Comparison of ENCODE assay signal across 27 mouse cellular contexts in the genomic region with DNA sequence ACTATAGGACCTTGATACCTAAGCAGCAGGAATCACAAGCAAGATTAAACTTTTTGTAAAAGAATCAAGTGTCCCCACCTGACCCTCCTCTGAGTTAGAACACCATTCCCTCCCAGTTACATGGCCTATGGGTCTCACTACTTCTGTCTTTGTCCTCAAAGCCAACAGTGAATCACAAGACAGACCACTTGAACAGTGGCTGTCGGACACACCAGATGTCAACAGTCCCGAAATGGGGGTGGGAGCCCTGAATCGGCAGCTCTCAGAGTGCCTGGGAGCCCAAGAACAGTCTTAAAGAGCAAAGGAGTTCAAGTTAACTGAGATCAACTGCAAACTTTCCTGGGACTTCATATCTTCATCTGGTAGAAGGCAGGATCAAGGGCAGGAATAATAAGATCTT. TPM values are rescaled to one million over a fixed set of nuclear protein-coding genes. Genes with fewer than 3 reads are reported as not detected.
DNase-seq lines count a peak whose midpoint lies in the region; ATAC-seq and TF ChIP-seq lines count a peak whose summit lies in the region.
"Had no signal": no experiment of that assay in that cellular context is flagged by ENCODE, and none has a peak within 500 bp of the region (broad histone marks: within the 10 kb centered on the region; RNA-seq: fewer than 3 reads in every experiment).

No protein-coding gene starts in this region.

- peaks cover 11% of the 10 kb centered on the region for H3K4me1 ChIP-seq in heart, adult 2 months (ENCODE audit: control insufficient read depth, insufficient read depth, low read length)
- H3K4me1 ChIP-seq in ES-Bruce4 (ENCODE audit: control insufficient read depth, insufficient read depth, low read length), result peaks cover 15% of the 10 kb centered on the region
- H3K4me1 ChIP-seq in heart, embryonic 13.5 days, result peaks cover 74% of the 10 kb centered on the region
- no peaks in the 10 kb centered on the region for H3K4me1 ChIP-seq in forebrain, postnatal 0 days (ENCODE audit: insufficient read depth)

- H3K79me2 ChIP-seq in heart, adult 2 months (replicated peaks; ENCODE audit: control insufficient read depth, insufficient read depth, low read length), result 0 out of 2 replicates have a peak, but pooled peaks cover 2% of the 10 kb centered on the region

- DNase-seq in heart, adult 2 months, result no peak
- no peak for DNase-seq in heart, adult 8-10 months (ENCODE audit: low spot score)
- DNase-seq in heart, postnatal 10 days, result peak; percentile 37 to 43
- DNase-seq in ovary, adult 18-20 months (ENCODE audit: low spot score), result no peak
- DNase-seq in forebrain, postnatal 0 days, result no peak
- DNase-seq: adrenal gland, adult 8-10 months; cerebellum, adult 11 months; cerebellum, adult 9-10 months; kidney, postnatal 14 days; right cerebral cortex, adult 18-20 months; spleen, adult 18-20 months; thymus, postnatal 14 days had no signal

- no peak for TF ChIP-seq EP300 in heart, adult 2 months (IDR thresholded peaks at IDR 0.05; ENCODE audit: insufficient read depth, low read depth, low read length)
- TF ChIP-seq EP300 in ES-Bruce4 (IDR thresholded peaks at IDR 0.05; ENCODE audit: insufficient read depth, low read depth, low read length), result no peak

- H3K27me3 ChIP-seq in heart, adult 2 months (ENCODE audit: control insufficient read depth, insufficient read depth, low read length), result no peaks in the 10 kb centered on the region
- no peaks in the 10 kb centered on the region for H3K27me3 ChIP-seq in ES-Bruce4 (ENCODE audit: control insufficient read depth, insufficient read depth, low read length, poor library complexity, severe bottlenecking)
- peaks cover 12% of the 10 kb centered on the region for H3K27me3 ChIP-seq in heart, embryonic 13.5 days (replicated peaks)
- H3K27me3 ChIP-seq in forebrain, postnatal 0 days (ENCODE audit: insufficient read depth, low read length), result no peaks in the 10 kb centered on the region
- H3K27me3 ChIP-seq: embryonic facial prominence, embryonic 13.5 days; limb, embryonic 13.5 days; liver, embryonic 15.5 days; lung, embryonic 15.5 days had no signal

- WGBS in heart, adult 2 months, result 59% methylated on average over 3 of the region's 3 CpGs
- WGBS in heart, embryonic 13.5 days, result 33% methylated on average over 3 of the region's 3 CpGs
- WGBS in forebrain, postnatal 0 days, result 91% methylated on average over 3 of the region's 3 CpGs

- no peak for TF ChIP-seq CTCF in heart, adult 2 months (IDR thresholded peaks at IDR 0.05)
- TF ChIP-seq CTCF in ES-Bruce4 (IDR thresholded peaks at IDR 0.05; ENCODE audit: low read depth, low read length), result no peak
- no peak for TF ChIP-seq CTCF in forebrain, postnatal 0 days (IDR thresholded peaks at IDR 0.05; ENCODE audit: low read depth)

- intact Hi-C loops in heart, adult 2 months (cut with DNase I), result no loop called here
- intact Hi-C loops in heart, postnatal 10 days (cut with DNase I), result loop anchor here (2.0 to 10.0 kb wide), 2 partner anchors 27 to 207 kb away; no protein-coding TSS in a partner anchor

- H3K9ac ChIP-seq in heart, adult 2 months (ENCODE audit: low read depth, low read length), result no peak overlapping the region
- peak overlapping the region; percentile 60 for H3K9ac ChIP-seq in ES-Bruce4 (ENCODE audit: low read depth, poor library complexity, severe bottlenecking)
- H3K9ac ChIP-seq in heart, embryonic 13.5 days, result 0 out of 2 replicates have a peak overlapping the region, but pooled peaks have one; percentile 57
- no peak overlapping the region for H3K9ac ChIP-seq in forebrain, postnatal 0 days
- H3K9ac ChIP-seq: embryonic facial prominence, embryonic 13.5 days; hindbrain, embryonic 14.5 days; limb, embryonic 13.5 days; liver, embryonic 15.5 days; lung, embryonic 15.5 days had no signal

- 0 out of 2 replicates have a peak, but pooled peaks cover under 1% of the 10 kb centered on the region for H3K9me3 ChIP-seq in ES-Bruce4 (replicated peaks; ENCODE audit: control insufficient read depth, insufficient read depth, low read length, poor library complexity, severe bottlenecking)
- H3K9me3 ChIP-seq in heart, embryonic 13.5 days, result no peaks in the 10 kb centered on the region
- H3K9me3 ChIP-seq in forebrain, postnatal 0 days (ENCODE audit: low read length), result no peaks in the 10 kb centered on the region
- H3K9me3 ChIP-seq: embryonic facial prominence, embryonic 13.5 days; forebrain, embryonic 10.5 days; limb, embryonic 13.5 days; liver, embryonic 15.5 days; lung, embryonic 15.5 days had no signal

- H3K36me3 ChIP-seq in heart, adult 2 months (ENCODE audit: control insufficient read depth, insufficient read depth, low read length), result peaks cover 3% of the 10 kb centered on the region
- H3K36me3 ChIP-seq in ES-Bruce4 (ENCODE audit: control insufficient read depth, insufficient read depth, low read length, poor library complexity, severe bottlenecking), result peaks cover 2% of the 10 kb centered on the region; the same call in 1 of the 2 replicates
- H3K36me3 ChIP-seq in heart, embryonic 13.5 days, result peaks cover 9% of the 10 kb centered on the region; the same call in 1 of the 2 replicates
- H3K36me3 ChIP-seq in forebrain, postnatal 0 days (ENCODE audit: insufficient read depth), result no peaks in the 10 kb centered on the region
- H3K36me3 ChIP-seq: embryonic facial prominence, embryonic 13.5 days; liver, embryonic 15.5 days; lung, embryonic 15.5 days had no signal

- H3K4me3 ChIP-seq in heart, adult 2 months, result no peak overlapping the region
- peak overlapping the region; percentile 23 for H3K4me3 ChIP-seq in ES-Bruce4 (ENCODE audit: low read depth, low read length)
- H3K4me3 ChIP-seq in heart, embryonic 13.5 days, result no peak overlapping the region
- no peak overlapping the region for H3K4me3 ChIP-seq in forebrain, postnatal 0 days (ENCODE audit: low read depth, low read length)
- H3K4me3 ChIP-seq: embryonic facial prominence, embryonic 13.5 days; forebrain, embryonic 10.5 days; layer of hippocampus, adult 2 months; left cerebral cortex, adult 2 months; limb, embryonic 13.5 days; liver, embryonic 15.5 days; lung, embryonic 15.5 days had no signal

- H3K27ac ChIP-seq in heart, adult 2 months, result peak overlapping the region; percentile 63
- H3K27ac ChIP-seq in ES-Bruce4 (ENCODE audit: insufficient read depth, low read length), result peak overlapping the region; percentile 91
- peak overlapping the region; percentile 48; the same call in 1 of the 2 replicates for H3K27ac ChIP-seq in heart, embryonic 13.5 days (replicated peaks)
- no peak overlapping the region for H3K27ac ChIP-seq in forebrain, postnatal 0 days (ENCODE audit: low read depth, low read length)
- H3K27ac ChIP-seq: embryonic facial prominence, embryonic 13.5 days; forebrain, embryonic 10.5 days; hindbrain, embryonic 14.5 days; layer of hippocampus, adult 2 months; left cerebral cortex, adult 2 months; limb, embryonic 13.5 days; liver, embryonic 15.5 days; lung, embryonic 15.5 days had no signal

- no peak for TF ChIP-seq POLR2A in heart, adult 2 months (IDR thresholded peaks at IDR 0.05; ENCODE audit: insufficient read depth, low read depth, low read length)
- TF ChIP-seq POLR2A in ES-Bruce4 (IDR thresholded peaks at IDR 0.05; ENCODE audit: insufficient read depth, low read length), result no peak

- no peak for ATAC-seq in heart, embryonic 13.5 days (ENCODE audit: extremely low read depth, insufficient number of reproducible peaks, low FRiP score, low TSS enrichment)
- no peak for ATAC-seq in forebrain, postnatal 0 days
- no peak for ATAC-seq in cerebellum, adult (ENCODE audit: insufficient number of reproducible peaks, low FRiP score, low TSS enrichment)
- ATAC-seq: forebrain, embryonic 16.5 days; intestine, postnatal 0 days; midbrain, embryonic 16.5 days had no signal

- H3K4me2 ChIP-seq in heart, embryonic 13.5 days, result peak overlapping the region; percentile 22
- H3K4me2 ChIP-seq in forebrain, postnatal 0 days (ENCODE audit: low read depth), result no peak overlapping the region
- H3K4me2 ChIP-seq: embryonic facial prominence, embryonic 13.5 days; hindbrain, embryonic 14.5 days; limb, embryonic 13.5 days; liver, embryonic 15.5 days; lung, embryonic 15.5 days; midbrain, embryonic 11.5 days had no signal

RNA-seq across cellular contexts. Expression of gene Slc25a13, which starts 5.0 kb away (rescaled TPM):
- total RNA-seq in heart, adult 2 months (2021), result 100 to 1,000 TPM; 121 to 146 TPM
- 45.5 and 79.1 TPM in 2 replicates for polyA plus RNA-seq in heart, adult 2 months (2012; rRNA removed)
- total RNA-seq in heart, adult 8-10 months (2022), result 100 to 1,000 TPM; 134 to 155 (median 137) TPM
- 89.0 and 89.8 TPM in 2 replicates for polyA plus RNA-seq in ES-Bruce4 (2011; ENCODE audit: insufficient read depth, insufficient read length, low read depth, missing spikeins)
- polyA plus RNA-seq in heart, embryonic 13.5 days (2015; fragmentation: Nextera tagmentation; extraction: Ambion mirVana), result 55.3 and 58.9 TPM in 2 replicates
- 10 to 100 TPM; 74.0 to 82.0 TPM for total RNA-seq in heart, postnatal 10 days (2021)
- total RNA-seq in forebrain, postnatal 0 days (2014; rRNA removed), result 2.3 and 5.2 TPM in 2 replicates
- 3.1 and 3.2 TPM in 2 replicates for polyA plus RNA-seq in forebrain, postnatal 0 days (2015; fragmentation: Nextera tagmentation; extraction: Ambion mirVana)

Comparison
In these comparisons a context has a peak if more than half of its experiments do, and no peak if none do; other contexts are left out.
1. DNase-seq: peak in heart, postnatal 10 days (2 of 2); none in heart, adult 2 months (0 of 2), heart, adult 8-10 months (single experiment), ovary, adult 18-20 months (single experiment) and forebrain, postnatal 0 days (single experiment).
2. H3K9ac ChIP-seq: peak in ES-Bruce4 (single experiment) and heart, embryonic 13.5 days (single experiment); none in heart, adult 2 months (single experiment) and forebrain, postnatal 0 days (single experiment).
3. RNA of gene Slc25a13, which starts 5.0 kb away (total RNA-seq): 121 to 146 TPM in heart, adult 2 months, 134 to 155 TPM in heart, adult 8-10 months and 74.0 to 82.0 TPM in heart, postnatal 10 days; 2.3 to 5.2 TPM in forebrain, postnatal 0 days; every median in the first group is over 10 times any median in the second.